Mouse (Mus musculus) thymus, adult 18-20 months (tissue): ENCODE measurements around the gene Neb.
"Not testable (repeated sequence)": the region's sequence is repeated elsewhere in the genome, so short reads cannot be mapped to it uniquely, and the experiment has no call there.

Source experiments
- DNase-seq, 2 experiments: peaks; one replicate each; pipeline ENCODE4 v3.0.0; 2022; ENCODE audit warnings: mixed read lengths in 2 of 2

Gene Neb

GRCm38 (mm10) chr2:52176537-52176936 lies 201.7 kb downstream of the Neb start:
- peak in 1 of 2 experiments; percentile 11 for DNase-seq

GRCm38 (mm10) chr2:52174951-52175350 lies 203.3 kb downstream of the Neb start:
- no peak for DNase-seq

DNA sequence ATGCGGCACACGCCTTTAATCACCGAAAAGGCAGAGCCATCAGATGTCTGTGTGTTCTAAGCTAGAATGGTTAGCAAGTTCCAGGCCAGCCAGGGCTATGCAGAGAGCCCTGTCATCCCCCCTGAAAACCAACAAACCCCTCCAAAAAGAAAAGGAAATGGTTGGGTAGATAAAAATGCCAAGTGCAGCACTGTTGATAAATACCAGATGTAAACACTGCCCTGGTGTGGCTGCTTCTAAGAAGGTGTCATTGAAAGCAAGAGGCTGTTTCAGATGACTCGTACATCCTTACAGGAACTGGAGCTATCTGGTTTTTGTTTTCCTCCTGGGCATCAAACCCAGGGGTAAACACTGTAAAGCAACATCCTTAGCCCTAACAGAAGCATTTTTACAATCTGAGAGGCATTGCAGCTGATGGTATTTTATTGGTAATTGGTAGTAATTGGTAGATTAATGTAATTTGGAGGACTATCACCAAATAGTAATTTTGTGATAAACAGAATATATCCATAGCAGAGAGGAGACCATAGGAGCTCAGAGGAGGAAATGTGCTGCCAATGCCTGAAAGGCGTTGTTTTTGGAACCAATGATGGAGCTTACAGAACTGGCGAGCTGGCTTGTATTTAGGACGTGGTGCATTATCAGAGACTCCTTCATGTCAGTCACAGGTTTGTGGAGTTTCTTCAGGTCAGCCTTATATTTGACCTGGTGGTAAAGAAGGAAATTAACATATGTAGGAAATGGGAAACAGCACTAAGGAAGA lies 208.8 kb downstream of the Neb start:
- DNase-seq = no peak

- DNase-seq = no peak
Measured at GRCm38 (mm10) chr2:52153064-52153463, 225.2 kb downstream of the Neb start.

- DNase-seq = no peak
Measured at GRCm38 (mm10) chr2:52133351-52133750, 244.9 kb downstream of the Neb start.

GRCm38 (mm10) chr2:52131370-52131769 lies 246.9 kb downstream of the Neb start:
- not testable (repeated sequence) for DNase-seq

GRCm38 (mm10) chr2:52114086-52114485 lies 264.2 kb downstream of the Neb start:
- no peak for DNase-seq
